Mouse (Mus musculus): ENCODE data around the gene Pon3. TPM values are rescaled to one million over a fixed set of nuclear protein-coding genes. Genes with fewer than 3 reads are reported as not detected.

Gene Pon3
- polyA plus RNA-seq, 1 experiment from 2014 or later, result 8.5 TPM

DNA sequence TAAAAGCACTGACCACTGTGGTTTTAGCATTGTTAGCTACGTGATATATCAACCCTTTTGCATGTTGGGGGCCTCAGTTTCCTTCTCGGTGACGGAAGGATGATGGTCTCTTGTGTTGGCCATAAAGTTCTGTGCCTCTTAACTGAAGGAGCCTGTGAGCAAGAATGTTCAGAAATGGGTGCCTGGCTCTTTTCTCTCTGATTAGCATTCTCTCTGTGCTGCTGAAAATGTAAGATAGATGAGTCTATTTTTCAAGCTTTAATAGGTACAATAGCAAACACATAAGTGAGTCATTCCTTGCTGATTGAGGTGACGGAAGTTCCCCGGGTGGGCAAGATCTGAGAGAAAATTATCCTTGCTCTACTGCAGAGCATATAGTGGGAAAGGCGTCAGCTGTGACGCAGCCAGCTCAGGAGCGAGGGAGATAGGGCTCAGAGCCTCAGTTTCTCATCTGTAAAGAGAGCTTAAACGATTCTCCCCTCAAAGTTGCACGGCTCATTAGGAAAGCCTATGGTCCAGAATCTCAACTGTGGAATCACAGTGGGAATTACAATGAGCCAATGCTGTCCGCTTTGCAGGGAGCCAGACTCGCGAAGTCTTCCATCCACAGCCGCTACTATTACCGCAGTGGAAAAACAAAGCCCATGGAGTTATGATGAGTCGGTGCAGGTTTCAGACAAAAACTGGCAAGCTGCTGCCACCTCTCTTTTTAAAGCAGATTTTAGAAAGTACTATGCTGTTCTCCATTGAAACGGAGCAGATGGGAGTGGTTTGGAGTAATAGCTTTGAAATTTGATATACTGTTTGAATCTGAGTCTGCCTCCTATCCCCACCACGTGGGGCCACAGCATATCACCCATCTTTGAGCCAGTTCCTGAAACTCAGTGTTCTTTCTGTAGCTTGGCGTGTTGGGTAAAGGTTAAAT is 77.9 kb downstream of the Pon3 start:
- peaks cover 15% of the 10 kb centered on the region for H3K4me1 ChIP-seq (replicated peaks; ENCODE audit: control insufficient read depth, insufficient read depth, low read length)
- peak overlapping the region; percentile 47 for H3K9ac ChIP-seq
- peak; percentile 89 for ATAC-seq (ENCODE audit: low FRiP score)
- peak overlapping the region; percentile 56; the same call in 1 of the 2 replicates for H3K27ac ChIP-seq
- H3K36me3 ChIP-seq (replicated peaks; ENCODE audit: control insufficient read depth, insufficient read depth), result no peaks in the 10 kb centered on the region
- peak; percentile 57 for DNase-seq (ENCODE audit: low spot score)
- peak overlapping the region; percentile 26 for H3K4me3 ChIP-seq (replicated peaks; ENCODE audit: low read length)
- H3K4me2 ChIP-seq (replicated peaks), result peak overlapping the region; percentile 61
- 28% methylated on average over 19 of the region's 19 CpGs for WGBS
- no peaks in the 10 kb centered on the region for H3K9me3 ChIP-seq (ENCODE audit: control insufficient read depth, low read length)
- no peaks in the 10 kb centered on the region for H3K27me3 ChIP-seq (ENCODE audit: control insufficient read depth, insufficient read depth, low read length)

DNA sequence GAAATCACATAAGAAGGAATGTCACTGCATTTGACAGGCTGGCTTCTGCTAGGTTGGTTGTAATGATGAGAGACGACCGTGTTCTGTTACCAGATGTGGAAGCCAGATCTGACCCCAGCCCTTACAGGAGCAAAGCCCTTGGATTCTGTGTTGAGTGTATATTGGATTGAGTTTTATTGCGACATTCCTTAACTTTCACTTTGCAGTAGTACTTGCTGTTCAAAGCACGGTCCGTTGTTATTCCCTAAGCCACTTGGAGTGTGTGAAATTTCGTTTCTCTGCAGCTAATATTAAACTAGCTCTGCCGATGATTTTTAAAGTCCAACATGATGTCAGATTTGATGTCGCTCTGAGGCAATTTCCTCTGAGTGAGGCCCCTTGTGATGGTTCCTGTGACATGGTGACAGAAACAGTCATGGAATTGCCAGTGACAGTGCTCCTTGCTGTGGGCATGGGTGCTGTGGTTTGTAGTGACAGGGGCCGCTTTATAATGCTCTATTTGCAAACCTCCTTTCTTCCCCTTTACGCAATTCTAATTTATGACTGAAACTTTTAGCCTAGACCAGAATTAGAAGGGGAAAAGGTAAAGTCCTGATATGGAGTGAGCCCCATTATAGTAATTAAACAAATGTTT is 81.8 kb downstream of the Pon3 start:
- H3K36me3 ChIP-seq (replicated peaks; ENCODE audit: control insufficient read depth, insufficient read depth), result no peaks in the 10 kb centered on the region
- 90% methylated on average over 10 of the region's 10 CpGs for WGBS
- DNase-seq (ENCODE audit: low spot score) (no peak), ATAC-seq (ENCODE audit: low FRiP score) (no peak)
- H3K27me3 ChIP-seq (ENCODE audit: control insufficient read depth, insufficient read depth, low read length), result no peaks in the 10 kb centered on the region
- H3K4me2 ChIP-seq (replicated peaks), result no peak overlapping the region
- no peak overlapping the region for H3K9ac ChIP-seq
- no peak overlapping the region for H3K4me3 ChIP-seq (replicated peaks; ENCODE audit: low read length)
- peaks cover 15% of the 10 kb centered on the region for H3K4me1 ChIP-seq (replicated peaks; ENCODE audit: control insufficient read depth, insufficient read depth, low read length)
- no peaks in the 10 kb centered on the region for H3K9me3 ChIP-seq (ENCODE audit: control insufficient read depth, low read length)
- H3K27ac ChIP-seq, result no peak overlapping the region

DNA sequence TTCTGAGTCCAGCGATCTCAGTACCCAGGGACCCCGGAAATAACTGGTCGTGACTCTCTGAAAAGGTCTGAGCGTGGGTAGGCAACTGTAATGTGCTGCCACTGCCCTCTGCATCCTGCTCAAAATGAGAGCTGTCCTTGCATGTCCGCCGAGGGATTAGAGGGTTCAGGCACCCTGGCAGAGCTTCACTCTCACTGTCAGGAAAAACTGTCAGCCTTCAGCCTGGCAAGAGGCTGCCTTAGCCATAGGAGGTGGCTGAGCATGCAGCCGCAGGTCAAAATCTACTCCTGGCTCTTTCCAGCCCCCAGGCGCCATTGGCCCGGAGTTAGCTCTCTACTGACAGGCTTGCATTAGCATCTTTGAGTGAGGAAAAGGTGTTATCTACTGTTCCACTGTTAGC is 83.5 kb downstream of the Pon3 start:
- 66% methylated on average over 9 of the region's 9 CpGs for WGBS
- no peaks in the 10 kb centered on the region for H3K27me3 ChIP-seq (ENCODE audit: control insufficient read depth, insufficient read depth, low read length)
- no peak overlapping the region for H3K4me3 ChIP-seq (replicated peaks; ENCODE audit: low read length)
- H3K27ac ChIP-seq, result no peak overlapping the region
- 0 out of 2 replicates have a peak overlapping the region, but pooled peaks have one; percentile 16 for H3K4me2 ChIP-seq (replicated peaks)
- DNase-seq (ENCODE audit: low spot score) (no peak), ATAC-seq (ENCODE audit: low FRiP score) (no peak)
- H3K9ac ChIP-seq, result no peak overlapping the region
- no peaks in the 10 kb centered on the region for H3K36me3 ChIP-seq (replicated peaks; ENCODE audit: control insufficient read depth, insufficient read depth)
- H3K4me1 ChIP-seq (replicated peaks; ENCODE audit: control insufficient read depth, insufficient read depth, low read length), result 0 out of 2 replicates have a peak, but pooled peaks cover 2% of the 10 kb centered on the region
- H3K9me3 ChIP-seq (ENCODE audit: control insufficient read depth, low read length), result no peaks in the 10 kb centered on the region

DNA sequence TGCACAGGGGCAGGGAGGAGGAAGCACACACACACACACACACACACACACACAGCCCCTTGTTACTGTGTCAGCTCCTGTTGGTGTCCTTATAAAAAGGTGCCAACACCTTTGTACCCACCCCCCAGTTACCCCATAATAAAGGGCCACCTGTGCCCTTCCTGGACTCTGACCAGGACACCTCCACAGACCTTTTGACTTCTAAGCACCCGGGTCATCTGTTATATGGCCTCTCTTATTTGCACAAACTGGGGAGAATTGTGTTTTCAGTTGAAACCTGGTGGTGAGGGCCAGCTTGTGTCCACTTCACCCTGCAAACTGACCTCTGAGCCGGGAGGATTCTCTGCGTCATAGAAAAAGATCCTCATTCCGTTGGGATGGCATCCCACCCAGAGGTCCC is 84.7 kb downstream of the Pon3 start:
- Histone ChIP-seq H3K9me3 (ENCODE audit: control insufficient read depth, low read length) (no peaks in the 10 kb centered on the region), H3K9ac (no peak overlapping the region), H3K4me1 (replicated peaks; ENCODE audit: control insufficient read depth, insufficient read depth, low read length) (0 out of 2 replicates have a peak, but pooled peaks cover 9% of the 10 kb centered on the region), H3K36me3 (replicated peaks; ENCODE audit: control insufficient read depth, insufficient read depth) (no peaks in the 10 kb centered on the region), H3K4me3 (replicated peaks; ENCODE audit: low read length) (no peak overlapping the region), H3K4me2 (replicated peaks) (no peak overlapping the region), H3K27me3 (ENCODE audit: control insufficient read depth, insufficient read depth, low read length) (no peaks in the 10 kb centered on the region), H3K27ac (no peak overlapping the region)
- DNase-seq (ENCODE audit: low spot score) (no peak), ATAC-seq (ENCODE audit: low FRiP score) (no peak)
- 89% methylated on average over 4 of the region's 4 CpGs for WGBS

Other genes starting within 250 kb of the Pon3 start
- gene Pon1, start 62.3 kb downstream of the Pon3 start, polyA plus RNA-seq (2014; fragmentation: Nextera tagmentation; extraction: Ambion mirVana), result 0.12 and 0.40 TPM in 2 replicates
- gene Pon2, start 42.2 kb upstream of the Pon3 start, polyA plus RNA-seq (2014; fragmentation: Nextera tagmentation; extraction: Ambion mirVana), result 27.6 and 31.5 TPM in 2 replicates
- 17.1 and 18.7 TPM in 2 replicates for gene Asb4, start 127.1 kb upstream of the Pon3 start, polyA plus RNA-seq (2014; fragmentation: Nextera tagmentation; extraction: Ambion mirVana)
- gene Pdk4, start 240.0 kb upstream of the Pon3 start, polyA plus RNA-seq (2014; fragmentation: Nextera tagmentation; extraction: Ambion mirVana), result 1.8 and 2.9 TPM in 2 replicates

Measured in hindbrain, embryonic 14.5 days (tissue).